Mouse (Mus musculus): ENCODE measurements around the gene Gpsm3. TPM values are rescaled to one million over a fixed set of nuclear protein-coding genes. Genes with fewer than 3 reads are reported as not detected.
A peak's percentile ranks its signal among the peaks of the same experiment; 100 is the strongest.

Gpsm3 gene
- polyA plus RNA-seq, 1 experiment from 2014 or later: 5.3 TPM

GRCm38 (mm10) chr17:34593752-34594525 is 4.3 kb downstream of the Gpsm3 start:
- Histone ChIP-seq H3K4me1 (peaks cover 95% of the 10 kb centered on the region), H3K36me3 (peaks cover 32% of the 10 kb centered on the region), H3K4me3 (peak overlapping the region; percentile 96), H3K27ac (replicated peaks) (peak overlapping the region; percentile 100), H3K27me3 (ENCODE audit: low read depth, poor library complexity, severe bottlenecking) (no peaks in the 10 kb centered on the region), H3K9me3 (replicated peaks) (no peaks in the 10 kb centered on the region)
- peak; percentile 46 for DNase-seq (ENCODE audit: low spot score)
- WGBS: 58% methylated on average over 32 of the region's 34 CpGs

- WGBS: 86% methylated on average over 8 of the region's 8 CpGs
- H3K36me3 ChIP-seq: peaks cover 47% of the 10 kb centered on the region
- no peaks in the 10 kb centered on the region for H3K27me3 ChIP-seq (ENCODE audit: low read depth, poor library complexity, severe bottlenecking)
- H3K9me3 ChIP-seq (replicated peaks): no peaks in the 10 kb centered on the region
- no peak overlapping the region for H3K27ac ChIP-seq (replicated peaks)
- peaks cover 78% of the 10 kb centered on the region for H3K4me1 ChIP-seq
- H3K4me3 ChIP-seq: no peak overlapping the region
- no peak for DNase-seq (ENCODE audit: low spot score)
Measured at GRCm38 (mm10) chr17:34596098-34596497, 6.5 kb downstream of the Gpsm3 start.

GRCm38 (mm10) chr17:34597566-34598095 is 8.0 kb downstream of the Gpsm3 start, which contains the start of gene Ager:
Gene Ager (plus strand): TSS chr17:34597862.
- H3K27me3 ChIP-seq (ENCODE audit: low read depth, poor library complexity, severe bottlenecking): no peaks in the 10 kb centered on the region
- no peaks in the 10 kb centered on the region for H3K9me3 ChIP-seq (replicated peaks)
- peak within 1 kb of the TSS; percentile 24 for H3K4me3 ChIP-seq
- peaks cover 58% of the 10 kb centered on the region for H3K36me3 ChIP-seq
- DNase-seq (ENCODE audit: low spot score): no peak
- whole genome bisulfite sequencing: 26% methylated on average over 6 of the region's 6 CpGs
- H3K27ac ChIP-seq (replicated peaks): peak within 1 kb of the TSS; percentile 63
- peaks cover 76% of the 10 kb centered on the region for H3K4me1 ChIP-seq

- 78% methylated on average over 9 of the region's 9 CpGs for WGBS
- Histone ChIP-seq H3K27me3 (ENCODE audit: low read depth, poor library complexity, severe bottlenecking) (no peaks in the 10 kb centered on the region), H3K36me3 (peaks cover 44% of the 10 kb centered on the region), H3K4me1 (peaks cover 65% of the 10 kb centered on the region), H3K9me3 (replicated peaks) (no peaks in the 10 kb centered on the region), H3K27ac (replicated peaks) (0 out of 2 replicates have a peak overlapping the region, but pooled peaks have one; percentile 23), H3K4me3 (peak overlapping the region; percentile 26; the same call in 1 of the 2 replicates)
- no peak for DNase-seq (ENCODE audit: low spot score)
Measured at GRCm38 (mm10) chr17:34599891-34600290, 10.3 kb downstream of the Gpsm3 start.

- WGBS: 91% methylated on average over 12 of the region's 12 CpGs
- 0 out of 2 replicates have a peak overlapping the region, but pooled peaks have one; percentile 1 for H3K27ac ChIP-seq (replicated peaks)
- no peaks in the 10 kb centered on the region for H3K27me3 ChIP-seq (ENCODE audit: low read depth, poor library complexity, severe bottlenecking)
- no peak for DNase-seq (ENCODE audit: low spot score)
- no peaks in the 10 kb centered on the region for H3K9me3 ChIP-seq (replicated peaks)
- peaks cover 64% of the 10 kb centered on the region for H3K4me1 ChIP-seq
- H3K36me3 ChIP-seq: peaks cover 26% of the 10 kb centered on the region
- peak overlapping the region; percentile 98 for H3K4me3 ChIP-seq
Measured at GRCm38 (mm10) chr17:34601796-34602195, 12.2 kb downstream of the Gpsm3 start.

GRCm38 (mm10) chr17:34603375-34604060 is 13.9 kb downstream of the Gpsm3 start, which contains the start of gene Rnf5:
Gene Rnf5 (minus strand): TSS chr17:34603690.
- peaks cover 37% of the 10 kb centered on the region for H3K36me3 ChIP-seq
- H3K27me3 ChIP-seq (ENCODE audit: low read depth, poor library complexity, severe bottlenecking): no peaks in the 10 kb centered on the region
- H3K9me3 ChIP-seq (replicated peaks): no peaks in the 10 kb centered on the region
- H3K4me3 ChIP-seq: peak within 1 kb of the TSS; percentile 98
- H3K27ac ChIP-seq (replicated peaks): peak within 1 kb of the TSS; percentile 94
- no peak for DNase-seq (ENCODE audit: low spot score)
- H3K4me1 ChIP-seq: peaks cover 62% of the 10 kb centered on the region
- under 1% methylated on average over 30 of the region's 30 CpGs for WGBS

GRCm38 (mm10) chr17:34604061-34604508 is 14.5 kb downstream of the Gpsm3 start, which contains the start of gene Agpat1:
Gene Agpat1 (plus strand): TSS chr17:34604262.
- under 1% methylated on average over 35 of the region's 35 CpGs for WGBS
- Histone ChIP-seq H3K27me3 (ENCODE audit: low read depth, poor library complexity, severe bottlenecking) (no peaks in the 10 kb centered on the region), H3K4me1 (peaks cover 60% of the 10 kb centered on the region), H3K9me3 (replicated peaks) (no peaks in the 10 kb centered on the region), H3K36me3 (peaks cover 41% of the 10 kb centered on the region), H3K27ac (replicated peaks) (peak within 1 kb of the TSS; percentile 94), H3K4me3 (peak within 1 kb of the TSS; percentile 98)
- peak; percentile 100 for DNase-seq (ENCODE audit: low spot score)

- Histone ChIP-seq H3K4me1 (peaks cover 57% of the 10 kb centered on the region), H3K27ac (replicated peaks) (peak overlapping the region; percentile 94), H3K4me3 (peak overlapping the region; percentile 98), H3K27me3 (ENCODE audit: low read depth, poor library complexity, severe bottlenecking) (no peaks in the 10 kb centered on the region), H3K9me3 (replicated peaks) (no peaks in the 10 kb centered on the region), H3K36me3 (peaks cover 40% of the 10 kb centered on the region)
- 21% methylated on average over 24 of the region's 24 CpGs for WGBS
- no peak for DNase-seq (ENCODE audit: low spot score)
Measured at GRCm38 (mm10) chr17:34604511-34605237, 15.1 kb downstream of the Gpsm3 start.

GRCm38 (mm10) chr17:34605609-34606008 is 16.0 kb downstream of the Gpsm3 start:
- DNase-seq (ENCODE audit: low spot score): peak; percentile 94
- Histone ChIP-seq H3K36me3 (peaks cover 39% of the 10 kb centered on the region), H3K27ac (replicated peaks) (peak overlapping the region; percentile 94), H3K9me3 (replicated peaks) (no peaks in the 10 kb centered on the region), H3K27me3 (ENCODE audit: low read depth, poor library complexity, severe bottlenecking) (no peaks in the 10 kb centered on the region), H3K4me1 (peaks cover 57% of the 10 kb centered on the region), H3K4me3 (peak overlapping the region; percentile 98)
- under 1% methylated on average over 27 of the region's 30 CpGs for WGBS

GRCm38 (mm10) chr17:34606186-34607039 is 16.8 kb downstream of the Gpsm3 start:
- WGBS: 21% methylated on average over 32 of the region's 32 CpGs
- no peak for DNase-seq (ENCODE audit: low spot score)

GRCm38 (mm10) chr17:34607997-34608396 is 18.4 kb downstream of the Gpsm3 start:
- 94% methylated on average over 7 of the region's 7 CpGs for WGBS
- no peak overlapping the region for H3K27ac ChIP-seq (replicated peaks)
- H3K4me1 ChIP-seq: peaks cover 42% of the 10 kb centered on the region
- no peak for DNase-seq (ENCODE audit: low spot score)
- peaks cover 47% of the 10 kb centered on the region for H3K36me3 ChIP-seq
- 0 out of 2 replicates have a peak overlapping the region, but pooled peaks have one; percentile 98 for H3K4me3 ChIP-seq
- H3K27me3 ChIP-seq (ENCODE audit: low read depth, poor library complexity, severe bottlenecking): no peaks in the 10 kb centered on the region
- no peaks in the 10 kb centered on the region for H3K9me3 ChIP-seq (replicated peaks)

More at GRCm38 (mm10) chr17:34606186-34607039, 16.8 kb downstream of the Gpsm3 start:
- H3K27me3 ChIP-seq (ENCODE audit: low read depth, poor library complexity, severe bottlenecking): no peaks in the 10 kb centered on the region
- no peaks in the 10 kb centered on the region for H3K9me3 ChIP-seq (replicated peaks)
- peak overlapping the region; percentile 94 for H3K27ac ChIP-seq (replicated peaks)
- peaks cover 39% of the 10 kb centered on the region for H3K36me3 ChIP-seq
- peaks cover 57% of the 10 kb centered on the region for H3K4me1 ChIP-seq
- H3K4me3 ChIP-seq: peak overlapping the region; percentile 98

All from midbrain, embryonic 10.5 days (tissue).